Mouse (Mus musculus) CH12.LX (cell line): ENCODE results near the gene Orai1. TPM values are rescaled to one million over a fixed set of nuclear protein-coding genes. Genes with fewer than 3 reads are reported as not detected.

Source experiments
- DNase-seq: peaks from one replicate; pipeline ENCODE4 v3.0.0-alpha.2; 2013; ENCODE audit errors: extremely low read depth
- H3K27ac ChIP-seq: 2 replicates; pipeline ENCODE4 v1.5.1; 2012; ENCODE audit warnings: low read depth, mild to moderate bottlenecking, control low read depth, moderate library complexity; ENCODE audit not compliant: insufficient read depth
- H3K27me3 ChIP-seq: replicated peaks from 2 replicates; pipeline ENCODE3; 2012; ENCODE audit warnings: inconsistent platforms
- H3K36me3 ChIP-seq, 2 experiments: replicated peaks in 1 of 2; 2 replicates each; pipeline versions ENCODE3 to v1.6.1; 2012; ENCODE audit warnings: inconsistent platforms in 1 of 2, low read length in 1 of 2, mild to moderate bottlenecking in 1 of 2, mixed read lengths in 1 of 2, moderate library complexity in 1 of 2; ENCODE audit not compliant: control insufficient read depth in 1 of 2, insufficient read depth in 1 of 2
- H3K4me1 ChIP-seq, 2 experiments: 2 replicates each; pipeline ENCODE4 v1.6.1; 2012; ENCODE audit warnings: inconsistent platforms in 1 of 2, moderate library complexity in 1 of 2; ENCODE audit not compliant: insufficient read depth in 2 of 2, control insufficient read depth in 1 of 2
- H3K4me2 ChIP-seq: 2 replicates; pipeline ENCODE4 v1.6.1; 2012; ENCODE audit warnings: low read depth, mild to moderate bottlenecking, control low read depth; ENCODE audit not compliant: poor library complexity, insufficient read depth, severe bottlenecking
- H3K4me3 ChIP-seq, 3 experiments: fragments of 150-350 bp in 1 of 3; sonication (generic) in 1 of 3; replicated peaks in 1 of 3; 2 replicates each; pipeline versions ENCODE3 to v1.5.1; 2011 to 2012; ENCODE audit warnings: low read depth in 2 of 3, low read length in 2 of 3, mild to moderate bottlenecking in 2 of 3, moderate library complexity in 2 of 3, control low read depth in 1 of 3, improper control_type of control experiment in 1 of 3, inconsistent platforms in 1 of 3, mixed read lengths in 1 of 3; ENCODE audit not compliant: poor library complexity in 1 of 3
- H3K79me2 ChIP-seq: replicated peaks from 2 replicates; pipeline ENCODE4 v1.6.1; 2012; ENCODE audit warnings: mild to moderate bottlenecking, moderate library complexity; ENCODE audit not compliant: control insufficient read depth, poor library complexity, insufficient read depth, severe bottlenecking; ENCODE audit errors: extremely low read depth
- H3K9ac ChIP-seq: 2 replicates; pipeline ENCODE4 v1.6.1; 2012; ENCODE audit warnings: low read depth, mild to moderate bottlenecking, control low read depth, moderate library complexity; ENCODE audit not compliant: insufficient read depth
- H3K9me3 ChIP-seq: replicated peaks from 2 replicates; pipeline ENCODE3; 2012; ENCODE audit warnings: low read length, inconsistent platforms, mixed read lengths
- CHD2 ChIP-seq: IDR thresholded peaks from 2 replicates; pipeline ENCODE4 v1.6.1; 2011; ENCODE audit warnings: low read length, improper control_type of control experiment
- E2F4 ChIP-seq: IDR thresholded peaks from 2 replicates; pipeline ENCODE4 v1.6.1; 2011; ENCODE audit warnings: low read depth, low read length, improper control_type of control experiment; ENCODE audit not compliant: insufficient replicate concordance
- EP300 ChIP-seq: IDR thresholded peaks from 2 replicates; pipeline ENCODE4 v1.6.1; 2011; ENCODE audit warnings: low read length, improper control_type of control experiment
- GABPA ChIP-seq: IDR thresholded peaks from 2 replicates; pipeline ENCODE4 v1.6.1; 2012; ENCODE audit warnings: low read depth, low read length, improper control_type of control experiment, inconsistent platforms; ENCODE audit not compliant: insufficient replicate concordance
- HCFC1 ChIP-seq: IDR thresholded peaks from 2 replicates; pipeline ENCODE4 v1.6.1; 2012; ENCODE audit warnings: low read depth, mild to moderate bottlenecking, inconsistent platforms, low read length, improper control_type of control experiment
- IRF4 ChIP-seq: IDR thresholded peaks from 2 replicates; pipeline ENCODE4 v1.6.1; 2014; ENCODE audit warnings: low read depth, mild to moderate bottlenecking, inconsistent platforms, low read length, improper control_type of control experiment
- JUN ChIP-seq: IDR thresholded peaks from 2 replicates; pipeline ENCODE4 v1.6.1; 2011; ENCODE audit warnings: low read depth, mild to moderate bottlenecking, low read length, improper control_type of control experiment, moderate library complexity; ENCODE audit not compliant: insufficient read depth
- JUND ChIP-seq: conservative IDR thresholded peaks from 2 replicates; pipeline ENCODE4 v1.6.1; 2011; ENCODE audit warnings: low read depth, low read length, improper control_type of control experiment
- MAFK ChIP-seq: IDR thresholded peaks from 2 replicates; pipeline ENCODE4 v1.6.1; 2011; ENCODE audit warnings: low read length, improper control_type of control experiment; ENCODE audit not compliant: insufficient replicate concordance
- MXI1 ChIP-seq: IDR thresholded peaks from 2 replicates; pipeline ENCODE4 v1.6.1; 2011; ENCODE audit warnings: mild to moderate bottlenecking, low read depth, low read length, improper control_type of control experiment
- MYC ChIP-seq: IDR thresholded peaks from 2 replicates; pipeline ENCODE4 v1.6.1; 2011; ENCODE audit warnings: low read depth, mild to moderate bottlenecking, improper control_type of control experiment, low read length
- NELFE ChIP-seq: IDR thresholded peaks from 2 replicates; pipeline ENCODE4 v1.6.1; 2011; ENCODE audit warnings: low read depth, low read length, improper control_type of control experiment
- NRF1 ChIP-seq: IDR thresholded peaks from 2 replicates; pipeline ENCODE4 v1.6.1; 2014; ENCODE audit warnings: low read depth, mild to moderate bottlenecking, inconsistent platforms, low read length, improper control_type of control experiment, moderate library complexity
- PAX5 ChIP-seq: IDR thresholded peaks from 2 replicates; pipeline ENCODE4 v1.6.1; 2012; ENCODE audit warnings: low read length, inconsistent platforms, mixed read lengths
- RAD21 ChIP-seq: IDR thresholded peaks from 2 replicates; pipeline ENCODE4 v1.6.1; 2011; ENCODE audit warnings: low read depth, mild to moderate bottlenecking, low read length, improper control_type of control experiment, moderate library complexity
- SIN3A ChIP-seq: IDR thresholded peaks from 2 replicates; pipeline ENCODE4 v1.6.1; 2012; ENCODE audit warnings: low read length, improper control_type of control experiment, inconsistent platforms
- TBP ChIP-seq: conservative IDR thresholded peaks from 2 replicates; pipeline ENCODE4 v1.6.1; 2011; ENCODE audit warnings: low read depth, low read length, improper control_type of control experiment
- TCF12 ChIP-seq: IDR thresholded peaks from 2 replicates; pipeline ENCODE4 v1.6.1; 2014; ENCODE audit warnings: low read depth, mild to moderate bottlenecking, inconsistent platforms, low read length, improper control_type of control experiment
- ZC3H11A ChIP-seq: IDR thresholded peaks from 2 replicates; pipeline ENCODE4 v1.6.1; 2012; ENCODE audit warnings: low read depth, mild to moderate bottlenecking, inconsistent platforms, low read length, improper control_type of control experiment
- ZKSCAN1 ChIP-seq: IDR thresholded peaks from 2 replicates; pipeline ENCODE4 v1.6.1; 2012; ENCODE audit warnings: low read depth, inconsistent platforms, low read length, improper control_type of control experiment, borderline replicate concordance
- ZNF384 ChIP-seq: IDR thresholded peaks from 2 replicates; pipeline ENCODE4 v1.6.1; 2012; ENCODE audit warnings: low read depth, low read length, improper control_type of control experiment, inconsistent platforms
- dilution Hi-C: fragments of 300-500 bp; cut with MboI; formaldehyde crosslinking; loops from 2 replicates; pipeline ENCODE4 v1.14.3; 2020; ENCODE audit warnings: low sequenced_read_pairs; ENCODE audit not compliant: extremely low pct_unique_long_range_greater_than_20kb, extremely low pct_ligation_motif_present
- in situ Hi-C: fragments of 300-500 bp; cut with MboI; formaldehyde crosslinking; loops from 3 replicates; pipeline ENCODE4 v1.14.3; 2019; ENCODE audit warnings: low sequenced_read_pairs, low pct_ligation_motif_present, low pct_unique_long_range_greater_than_20kb, mixed read lengths
- polyA plus RNA-seq: library from polyadenylated mRNA; unstranded; fragments of >175 nt; gene quantifications from 2 replicates; pipeline ENCODE4 v1.2.1, GENCODE M21; 2012; ENCODE audit warnings: low read depth; ENCODE audit not compliant: insufficient read length
- total RNA-seq, 2 experiments: library from RNA; depleted of rRNA; stranded (reverse); fragments of 300-350 nt in 1 of 2; fragments of >200 nt in 1 of 2; gene quantifications; 2 replicates each; pipeline ENCODE4 v1.2.3; 2012 to 2014

Gene Orai1
- total and polyA plus RNA-seq, 3 experiments = 17.4 to 27.7 (median 17.8) TPM

GRCm38 (mm10) chr5:122994303-122994846 is 20.5 kb upstream of the Orai1 start:
- H3K4me1 ChIP-seq = peaks cover 13 to 75% of the 10 kb centered on the region in 2 experiments
- TF ChIP-seq PAX5 (no peak), ZKSCAN1 (no peak), GABPA (no peak), JUND (peak; percentile 94), ZC3H11A (no peak), TCF12 (no peak), TBP (0 out of 2 replicates have a peak, but pooled peaks have one; percentile 14), SIN3A (peak; percentile 66), MYC (no peak), EP300 (peak; percentile 57), JUN (peak; percentile 91), MAFK (peak; percentile 9; the same call in 1 of the 2 replicates), MXI1 (peak; percentile 34; the same call in 1 of the 2 replicates), CHD2 (peak; percentile 96), E2F4 (peak; percentile 80; the same call in 1 of the 2 replicates), NRF1 (peak; percentile 15; the same call in 1 of the 2 replicates), NELFE (0 out of 2 replicates have a peak, but pooled peaks have one; percentile 47), HCFC1 (peak; percentile 48; the same call in 1 of the 2 replicates)
- peak overlapping the region in 2 of 3 experiments; percentile 10 to 23 for H3K4me3 ChIP-seq
- H3K9me3 ChIP-seq = no peaks in the 10 kb centered on the region
- H3K9ac ChIP-seq = peak overlapping the region; percentile 41
- in situ Hi-C loops = no loop called here
- H3K4me2 ChIP-seq = peak overlapping the region; percentile 91
- peak; percentile 99 for DNase-seq
- dilution Hi-C loops = no loop called here
- peaks cover 0 to 15% of the 10 kb centered on the region in 2 experiments for H3K36me3 ChIP-seq
- H3K27ac ChIP-seq = peak overlapping the region; percentile 53; the same call in 1 of the 2 replicates
- H3K27me3 ChIP-seq = no peaks in the 10 kb centered on the region
- H3K79me2 ChIP-seq = peaks cover 16% of the 10 kb centered on the region

- H3K4me1 ChIP-seq = peaks cover 13 to 74% of the 10 kb centered on the region in 2 experiments
- DNase-seq = no peak
- H3K4me2 ChIP-seq = peak overlapping the region; percentile 35
- H3K27ac ChIP-seq = peak overlapping the region; percentile 53; the same call in 1 of the 2 replicates
- H3K79me2 ChIP-seq = peaks cover 16% of the 10 kb centered on the region
- H3K4me3 ChIP-seq = peak overlapping the region in 1 of 3 experiments; percentile 10
- in situ Hi-C loops = no loop called here
- H3K36me3 ChIP-seq = peaks cover 0 to 15% of the 10 kb centered on the region in 2 experiments
- H3K9me3 ChIP-seq = no peaks in the 10 kb centered on the region
- no peak for TF ChIP-seq PAX5
- 0 out of 2 replicates have a peak, but pooled peaks have one; percentile 17 for TF ChIP-seq IRF4
- no peak for TF ChIP-seq TCF12
- TF ChIP-seq RAD21 = no peak
- TF ChIP-seq ZKSCAN1 = no peak
- TF ChIP-seq ZNF384 = peak; percentile 75
- H3K9ac ChIP-seq = peak overlapping the region; percentile 33
- no peaks in the 10 kb centered on the region for H3K27me3 ChIP-seq
- dilution Hi-C loops = no loop called here
These were observed 20.0 kb upstream of the Orai1 start for GRCm38 (mm10) chr5:122994910-122995309.
